Mouse (Mus musculus): ENCODE results near the gene Trpt1.

Gene Trpt1

GRCm38 (mm10) chr19:6992011-6992858, 3.7 kb upstream of the Trpt1 start, which contains the start of gene Dnajc4:
Gene Dnajc4 (minus strand): TSS chr19:6992572.
- peak; percentile 97 to 99 for DNase-seq (ENCODE audit: low spot score in 2 of 2)

- DNase-seq (ENCODE audit: low spot score in 2 of 2): no peak
These were observed 2.7 kb upstream of the Trpt1 start for GRCm38 (mm10) chr19:6993011-6993770.

- DNase-seq (ENCODE audit: low spot score in 2 of 2): no peak
These were observed 1.9 kb upstream of the Trpt1 start for GRCm38 (mm10) chr19:6994002-6994401.

GRCm38 (mm10) chr19:6994489-6994888, 1.4 kb upstream of the Trpt1 start:
- no peak for DNase-seq (ENCODE audit: low spot score in 2 of 2)

- no peak for DNase-seq (ENCODE audit: low spot score in 2 of 2)
These were observed 508 bp upstream of the Trpt1 start for GRCm38 (mm10) chr19:6995255-6995991.

- DNase-seq (ENCODE audit: low spot score in 2 of 2): no peak
These were observed 1.9 kb downstream of the Trpt1 start for GRCm38 (mm10) chr19:6997721-6998290.

GRCm38 (mm10) chr19:6999360-7000063, 3.6 kb downstream of the Trpt1 start:
- no peak for DNase-seq (ENCODE audit: low spot score in 2 of 2)

- no peak for DNase-seq (ENCODE audit: low spot score in 2 of 2)
These were observed 11.1 kb downstream of the Trpt1 start for GRCm38 (mm10) chr19:7006892-7007593.

GRCm38 (mm10) chr19:7012426-7012825, 16.5 kb downstream of the Trpt1 start:
- no peak for DNase-seq (ENCODE audit: low spot score in 2 of 2)

- DNase-seq (ENCODE audit: low spot score in 2 of 2): no peak
These were observed 18.1 kb downstream of the Trpt1 start for GRCm38 (mm10) chr19:7013984-7014383.

GRCm38 (mm10) chr19:7014481-7015135, 18.7 kb downstream of the Trpt1 start:
- DNase-seq (ENCODE audit: low spot score in 2 of 2): no peak

GRCm38 (mm10) chr19:7017541-7018457, 21.9 kb downstream of the Trpt1 start:
- DNase-seq (ENCODE audit: low spot score in 2 of 2): peak; percentile 45 to 54

- peak in 1 of 2 experiments; percentile 9 for DNase-seq (ENCODE audit: low spot score in 2 of 2)
These were observed 22.6 kb downstream of the Trpt1 start for GRCm38 (mm10) chr19:7018546-7018945.

- peak; percentile 82 to 86 for DNase-seq (ENCODE audit: low spot score in 2 of 2)
These were observed 23.3 kb downstream of the Trpt1 start, which contains the start of gene Fermt3 for GRCm38 (mm10) chr19:7019191-7019590. Gene Fermt3 (minus strand): TSS chr19:7019469.

- DNase-seq (ENCODE audit: low spot score in 2 of 2): peak; percentile 62 to 76
These were observed 24.3 kb downstream of the Trpt1 start for GRCm38 (mm10) chr19:7020224-7020641.

GRCm38 (mm10) chr19:7029531-7029930, 33.6 kb downstream of the Trpt1 start:
- DNase-seq (ENCODE audit: low spot score in 2 of 2): no peak

- no peak for DNase-seq (ENCODE audit: low spot score in 2 of 2)
These were observed 38.1 kb downstream of the Trpt1 start for GRCm38 (mm10) chr19:7034006-7034405.

GRCm38 (mm10) chr19:7039088-7039720, 43.3 kb downstream of the Trpt1 start:
- DNase-seq (ENCODE audit: low spot score in 2 of 2): peak; percentile 65 to 73

Measured in thymus, postnatal 10 days (tissue).